Mouse (Mus musculus): ENCODE results near the gene Ropn1l. TPM values are rescaled to one million over a fixed set of nuclear protein-coding genes. Genes with fewer than 3 reads are reported as not detected.

The Ropn1l gene
- polyA plus RNA-seq, 1 experiment, result 1.2 TPM

DNA sequence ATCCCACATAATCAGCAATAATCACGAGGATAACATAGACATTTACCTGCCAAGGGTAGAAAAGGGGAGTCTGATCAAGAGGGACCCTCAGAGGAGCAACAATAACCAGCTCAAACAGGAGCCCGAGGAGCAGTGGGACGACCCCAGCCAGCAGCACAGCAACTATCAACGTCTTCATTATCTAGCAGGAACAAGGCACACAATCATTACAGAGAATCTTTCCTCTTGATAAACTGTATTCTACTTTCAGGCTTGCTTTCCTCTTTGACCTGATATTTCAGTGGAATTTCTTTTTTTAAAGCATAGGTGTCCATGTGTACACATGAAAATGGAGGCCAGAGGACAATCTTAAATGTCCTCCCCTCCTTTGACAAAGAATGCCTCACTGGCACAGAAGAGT is 16.0 kb upstream of the Ropn1l start:
- TF ChIP-seq POLR2A (IDR thresholded peaks at IDR 0.05; ENCODE audit: extremely low read depth, insufficient read depth, low read length) (no peak), CTCF (IDR thresholded peaks at IDR 0.05; ENCODE audit: extremely low read depth, insufficient read depth, low read length) (no peak)
- H3K27ac ChIP-seq (ENCODE audit: insufficient read depth, low read length), result no peak overlapping the region
- H3K4me1 ChIP-seq (ENCODE audit: control insufficient read depth, insufficient read depth, low read length), result peaks cover 2% of the 10 kb centered on the region
- H3K4me3 ChIP-seq (ENCODE audit: insufficient read depth, low read length), result no peak overlapping the region

DNA sequence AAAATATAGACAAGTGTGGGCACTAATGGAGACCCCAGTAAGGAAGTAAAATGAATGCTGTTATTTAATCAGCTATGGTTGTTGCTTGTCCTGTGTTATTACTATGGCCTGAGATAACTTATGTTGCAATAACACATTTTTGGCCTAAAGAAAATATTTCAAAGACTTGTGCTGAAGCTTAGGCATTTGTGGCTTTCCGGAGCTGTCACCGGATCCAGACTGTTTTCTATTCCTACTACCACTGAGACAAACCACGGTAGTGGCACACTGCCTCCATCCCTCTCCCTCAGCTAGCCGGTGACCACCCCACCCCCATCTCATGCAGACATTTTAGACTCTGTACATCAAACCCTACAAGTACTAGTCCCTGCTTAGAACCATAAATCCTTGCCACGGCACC is 15.3 kb upstream of the Ropn1l start:
- Histone ChIP-seq H3K4me3 (ENCODE audit: insufficient read depth, low read length) (no peak overlapping the region), H3K4me1 (ENCODE audit: control insufficient read depth, insufficient read depth, low read length) (peaks cover 2% of the 10 kb centered on the region), H3K27ac (ENCODE audit: insufficient read depth, low read length) (no peak overlapping the region)
- TF ChIP-seq CTCF (IDR thresholded peaks at IDR 0.05; ENCODE audit: extremely low read depth, insufficient read depth, low read length) (no peak), POLR2A (IDR thresholded peaks at IDR 0.05; ENCODE audit: extremely low read depth, insufficient read depth, low read length) (no peak)

DNA sequence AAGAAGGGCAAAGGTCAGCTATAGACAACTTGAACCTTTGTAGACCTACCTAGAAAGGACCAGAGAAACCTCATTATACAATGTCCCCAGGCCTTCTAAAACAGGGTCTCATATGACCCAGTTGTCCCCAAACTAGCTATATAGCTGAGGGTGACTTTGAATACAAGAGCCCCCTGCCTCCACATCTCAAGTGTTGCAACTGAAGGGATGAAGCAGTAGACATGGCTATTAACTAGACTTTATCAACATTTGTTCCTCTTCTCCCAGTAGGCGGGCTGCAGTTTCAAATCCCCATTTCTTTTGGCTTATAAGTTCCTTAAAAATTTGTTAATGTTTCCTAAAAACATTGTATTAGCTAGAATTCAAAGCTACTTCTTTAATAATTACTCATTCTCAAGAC is 13.2 kb upstream of the Ropn1l start:
- Histone ChIP-seq H3K27ac (ENCODE audit: insufficient read depth, low read length) (no peak overlapping the region), H3K4me1 (ENCODE audit: control insufficient read depth, insufficient read depth, low read length) (no peaks in the 10 kb centered on the region; the same call in 1 of the 2 replicates), H3K4me3 (ENCODE audit: insufficient read depth, low read length) (no peak overlapping the region)
- TF ChIP-seq CTCF (IDR thresholded peaks at IDR 0.05; ENCODE audit: extremely low read depth, insufficient read depth, low read length), result no peak
- TF ChIP-seq POLR2A (IDR thresholded peaks at IDR 0.05; ENCODE audit: extremely low read depth, insufficient read depth, low read length), result no peak

DNA sequence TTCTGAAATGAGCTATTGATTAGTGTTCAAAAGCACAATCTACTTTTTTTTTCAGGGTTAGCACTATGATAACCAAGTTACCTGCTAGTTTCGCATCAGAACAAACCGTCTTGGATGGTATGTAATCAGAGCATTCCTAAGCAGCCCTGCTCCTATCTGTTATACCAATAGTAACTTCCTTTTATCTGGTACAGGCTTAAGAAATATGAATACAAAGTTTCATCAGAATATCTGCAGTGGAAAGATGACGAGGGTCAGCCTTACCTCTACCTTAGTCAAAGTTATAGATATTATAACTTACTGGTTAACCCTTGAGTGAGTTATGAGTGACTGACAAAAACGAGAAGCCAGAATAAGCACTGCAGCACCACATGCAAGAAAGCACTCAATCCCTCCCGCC is 12.8 kb upstream of the Ropn1l start:
- TF ChIP-seq POLR2A (IDR thresholded peaks at IDR 0.05; ENCODE audit: extremely low read depth, insufficient read depth, low read length) (no peak), CTCF (IDR thresholded peaks at IDR 0.05; ENCODE audit: extremely low read depth, insufficient read depth, low read length) (no peak)
- Histone ChIP-seq H3K4me3 (ENCODE audit: insufficient read depth, low read length) (no peak overlapping the region), H3K27ac (ENCODE audit: insufficient read depth, low read length) (no peak overlapping the region), H3K4me1 (ENCODE audit: control insufficient read depth, insufficient read depth, low read length) (no peaks in the 10 kb centered on the region; the same call in 1 of the 2 replicates)

DNA sequence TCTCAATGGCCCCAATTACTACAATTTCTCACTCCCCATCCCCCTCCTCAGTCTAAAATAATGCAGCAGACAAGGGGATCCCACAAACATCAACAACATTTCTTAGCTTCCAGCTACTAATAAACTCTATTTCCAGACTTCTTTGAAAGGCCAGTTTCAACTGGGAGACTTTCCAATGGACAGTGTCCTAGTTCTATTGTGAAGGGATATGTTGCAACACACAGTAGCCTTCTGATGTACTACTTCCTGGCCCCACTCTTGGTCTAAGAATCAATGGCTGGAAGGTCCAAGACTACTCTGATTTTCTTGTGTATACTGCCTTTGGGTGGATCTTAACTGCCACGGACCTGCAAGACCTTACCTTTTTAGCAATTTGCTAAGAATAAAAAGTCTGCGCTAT is 12.3 kb upstream of the Ropn1l start:
- no peak overlapping the region for H3K4me3 ChIP-seq (ENCODE audit: insufficient read depth, low read length)
- no peak for TF ChIP-seq POLR2A (IDR thresholded peaks at IDR 0.05; ENCODE audit: extremely low read depth, insufficient read depth, low read length)
- TF ChIP-seq CTCF (IDR thresholded peaks at IDR 0.05; ENCODE audit: extremely low read depth, insufficient read depth, low read length), result no peak
- no peak overlapping the region for H3K27ac ChIP-seq (ENCODE audit: insufficient read depth, low read length)
- H3K4me1 ChIP-seq (ENCODE audit: control insufficient read depth, insufficient read depth, low read length), result no peaks in the 10 kb centered on the region; the same call in 1 of the 2 replicates

DNA sequence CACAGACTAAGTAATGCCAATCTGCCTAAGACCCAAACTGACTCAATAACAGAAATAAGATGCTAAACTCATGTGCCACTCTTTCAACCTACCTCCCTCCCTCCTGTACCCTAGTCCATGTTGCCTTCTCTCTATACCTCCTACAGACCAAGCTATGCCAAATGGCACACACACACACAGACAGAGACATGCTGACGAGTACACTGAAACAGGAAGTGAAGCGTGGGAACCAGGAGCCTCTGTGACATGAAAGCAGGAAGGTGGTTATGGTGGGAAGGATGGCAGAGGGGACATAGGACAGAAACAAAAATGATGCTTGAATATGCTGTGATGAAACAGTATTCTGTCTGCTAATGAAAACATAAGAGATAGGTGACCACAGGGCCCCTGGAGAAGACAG is 7.0 kb upstream of the Ropn1l start:
- TF ChIP-seq CTCF (IDR thresholded peaks at IDR 0.05; ENCODE audit: extremely low read depth, insufficient read depth, low read length) (no peak), POLR2A (IDR thresholded peaks at IDR 0.05; ENCODE audit: extremely low read depth, insufficient read depth, low read length) (no peak)
- Histone ChIP-seq H3K4me1 (ENCODE audit: control insufficient read depth, insufficient read depth, low read length) (no peaks in the 10 kb centered on the region), H3K4me3 (ENCODE audit: insufficient read depth, low read length) (no peak overlapping the region), H3K27ac (ENCODE audit: insufficient read depth, low read length) (no peak overlapping the region)

DNA sequence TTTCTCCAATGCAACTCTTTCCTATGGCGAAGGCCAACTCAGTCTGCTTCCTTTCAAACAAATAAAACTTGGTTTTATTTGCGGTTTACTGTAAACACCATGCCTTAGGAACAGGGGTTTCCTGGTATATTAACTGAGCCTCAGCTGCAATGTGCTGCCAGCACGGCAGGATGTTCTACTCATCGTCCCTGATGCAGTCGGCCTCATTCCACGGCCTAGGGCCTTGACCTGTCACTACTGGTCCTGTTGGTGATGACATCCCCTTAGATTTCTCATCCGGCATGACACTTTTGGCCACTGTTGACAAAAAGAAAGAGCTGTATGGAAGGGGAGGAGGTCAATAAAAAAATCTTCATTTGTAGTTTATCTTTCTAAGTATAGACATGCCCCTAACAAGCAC is 4.5 kb upstream of the Ropn1l start:
- no peak for TF ChIP-seq POLR2A (IDR thresholded peaks at IDR 0.05; ENCODE audit: extremely low read depth, insufficient read depth, low read length)
- TF ChIP-seq CTCF (IDR thresholded peaks at IDR 0.05; ENCODE audit: extremely low read depth, insufficient read depth, low read length), result no peak
- no peak overlapping the region for H3K27ac ChIP-seq (ENCODE audit: insufficient read depth, low read length)
- H3K4me1 ChIP-seq (ENCODE audit: control insufficient read depth, insufficient read depth, low read length), result no peaks in the 10 kb centered on the region
- H3K4me3 ChIP-seq (ENCODE audit: insufficient read depth, low read length), result no peak overlapping the region

DNA sequence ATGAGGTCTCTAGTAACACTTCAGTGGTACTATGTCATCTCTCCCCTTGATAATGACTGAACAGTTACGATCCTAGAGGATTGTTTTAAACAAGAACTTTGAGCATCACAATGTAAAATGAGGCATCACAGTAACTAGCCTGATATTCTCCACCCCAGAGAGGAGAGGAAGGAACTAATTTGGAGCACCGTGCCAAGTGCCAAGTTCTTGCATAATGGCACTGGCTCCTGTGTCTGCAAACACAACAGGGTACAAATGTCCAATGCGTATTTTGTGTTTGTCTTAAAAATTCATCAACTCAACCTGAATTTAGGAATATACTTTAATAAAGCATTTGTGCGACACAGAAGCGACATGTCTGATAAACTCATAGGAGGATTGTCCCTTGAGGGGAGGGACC is 2.8 kb upstream of the Ropn1l start:
- no peak for TF ChIP-seq CTCF (IDR thresholded peaks at IDR 0.05; ENCODE audit: extremely low read depth, insufficient read depth, low read length)
- TF ChIP-seq POLR2A (IDR thresholded peaks at IDR 0.05; ENCODE audit: extremely low read depth, insufficient read depth, low read length), result no peak
- H3K4me1 ChIP-seq (ENCODE audit: control insufficient read depth, insufficient read depth, low read length), result no peaks in the 10 kb centered on the region
- H3K27ac ChIP-seq (ENCODE audit: insufficient read depth, low read length), result no peak overlapping the region
- no peak overlapping the region for H3K4me3 ChIP-seq (ENCODE audit: insufficient read depth, low read length)

DNA sequence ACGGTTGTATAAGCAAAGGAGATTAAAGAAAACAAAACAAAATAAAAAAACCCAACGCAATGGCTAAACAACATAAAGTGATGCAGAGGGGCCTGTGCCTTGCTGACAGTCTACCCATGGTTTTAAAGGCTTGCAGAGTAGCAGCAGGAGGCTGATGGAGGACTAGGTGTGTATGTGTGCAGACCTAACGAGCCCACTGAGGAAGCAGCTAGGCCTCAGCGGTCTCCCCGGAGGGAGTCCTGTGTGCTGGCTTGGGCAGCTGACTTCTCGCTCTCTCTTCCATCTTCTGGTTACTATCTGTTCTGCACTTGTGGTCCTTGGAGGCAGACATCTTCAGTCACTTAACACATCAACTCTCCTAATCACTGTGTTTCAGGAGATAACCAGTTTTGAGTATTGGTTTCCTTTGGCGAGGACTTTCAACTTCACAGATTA is 1.3 kb upstream of the Ropn1l start:
- H3K27ac ChIP-seq (ENCODE audit: insufficient read depth, low read length), result no peak overlapping the region
- H3K4me3 ChIP-seq (ENCODE audit: insufficient read depth, low read length), result no peak overlapping the region
- TF ChIP-seq POLR2A (IDR thresholded peaks at IDR 0.05; ENCODE audit: extremely low read depth, insufficient read depth, low read length) (no peak), CTCF (IDR thresholded peaks at IDR 0.05; ENCODE audit: extremely low read depth, insufficient read depth, low read length) (no peak)
- H3K4me1 ChIP-seq (ENCODE audit: control insufficient read depth, insufficient read depth, low read length), result no peaks in the 10 kb centered on the region

DNA sequence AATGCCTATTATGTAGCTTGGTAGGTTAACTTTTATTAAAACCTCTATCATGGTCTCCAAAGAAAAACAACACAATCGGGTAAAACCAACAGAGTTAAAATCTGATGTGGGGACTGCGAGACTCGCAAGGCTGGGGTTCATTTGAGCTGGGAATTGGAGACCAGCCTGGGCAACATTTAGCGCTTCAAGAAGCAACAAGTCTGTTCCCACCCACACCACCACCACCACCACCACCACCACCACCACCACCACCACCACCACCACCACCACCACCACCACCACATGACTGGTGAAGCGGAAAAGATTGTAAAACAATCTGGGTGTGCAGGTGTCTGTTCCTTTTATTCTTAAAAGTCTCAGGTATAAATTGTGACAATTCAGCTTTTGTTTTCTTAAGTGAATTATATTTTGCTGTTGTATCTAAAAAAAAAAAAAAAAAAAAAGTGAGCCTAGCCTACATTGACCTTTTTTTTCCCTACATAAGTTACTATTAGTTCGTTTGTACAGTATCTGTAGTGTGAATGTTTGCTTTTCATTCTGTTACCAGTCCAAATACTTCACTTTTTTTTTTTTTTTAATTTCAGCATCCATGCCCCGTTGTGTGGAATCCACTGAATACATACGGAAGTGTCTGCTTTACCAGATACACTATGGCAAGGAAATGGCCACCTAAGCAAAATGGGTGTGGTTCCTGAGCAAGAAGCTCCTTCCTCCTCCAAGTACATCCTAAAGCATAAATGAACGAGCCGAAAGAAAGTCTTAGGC is 741 bp upstream of the Ropn1l start:
- H3K4me3 ChIP-seq (ENCODE audit: insufficient read depth, low read length), result peak overlapping the region; percentile 69; the same call in 1 of the 2 replicates
- no peak overlapping the region for H3K27ac ChIP-seq (ENCODE audit: insufficient read depth, low read length)
- H3K4me1 ChIP-seq (ENCODE audit: control insufficient read depth, insufficient read depth, low read length), result no peaks in the 10 kb centered on the region
- no peak for TF ChIP-seq POLR2A (IDR thresholded peaks at IDR 0.05; ENCODE audit: extremely low read depth, insufficient read depth, low read length)
- no peak for TF ChIP-seq CTCF (IDR thresholded peaks at IDR 0.05; ENCODE audit: extremely low read depth, insufficient read depth, low read length)

All from cortical plate, adult 2 months (tissue).